Mouse (Mus musculus) left cerebral cortex, postnatal 36 days (tissue): Measurements from ENCODE around the gene Hoxb7. TPM values are rescaled to one million over a fixed set of nuclear protein-coding genes. Genes with fewer than 3 reads are reported as not detected.

Experiments used
- DNase-seq, 2 experiments: peaks; one replicate each; pipeline ENCODE4 v3.0.0; 2021 to 2022; ENCODE audit warnings: low spot score in 2 of 2, mixed read lengths in 1 of 2
- intact Hi-C: fragments of 180-260 bp; cut with DNase I; formaldehyde crosslinking; loops from one replicate; pipeline ENCODE4 v1.15.1; 2025
- total RNA-seq, 2 experiments: library from RNA; stranded (reverse); gene quantifications; 2 replicates each; pipeline ENCODE4 v1.2.3; 2021

The Hoxb7 gene
- total RNA-seq, 2 experiments from 2014 or later: not detected

GRCm38 (mm10) chr11:96297428-96297827 is 11.0 kb downstream of the Hoxb7 start:
- no peak for DNase-seq
- intact Hi-C loops: no loop called here

GRCm38 (mm10) chr11:96297968-96298635 is 11.7 kb downstream of the Hoxb7 start:
- intact Hi-C loops: no loop called here
- DNase-seq: no peak

GRCm38 (mm10) chr11:96298895-96299667 is 12.7 kb downstream of the Hoxb7 start:
- intact Hi-C loops: no loop called here

GRCm38 (mm10) chr11:96299781-96300180 is 13.4 kb downstream of the Hoxb7 start:
- no peak for DNase-seq
- intact Hi-C loops: loop anchor here (10.0 kb wide), 1 partner anchor 245 kb away; no protein-coding TSS in a partner anchor

More at GRCm38 (mm10) chr11:96298895-96299667, 12.7 kb downstream of the Hoxb7 start:
- no peak for DNase-seq

- intact Hi-C loops: loop anchor here (10.0 kb wide), 1 partner anchor 244 kb away; no protein-coding TSS in a partner anchor
- no peak for DNase-seq
Measured at GRCm38 (mm10) chr11:96300354-96301063, 14.1 kb downstream of the Hoxb7 start.

GRCm38 (mm10) chr11:96301064-96301431 is 14.6 kb downstream of the Hoxb7 start:
- intact Hi-C loops: loop anchor here (10.0 kb wide), 1 partner anchor 244 kb away; no protein-coding TSS in a partner anchor

GRCm38 (mm10) chr11:96301837-96302236 is 15.4 kb downstream of the Hoxb7 start:
- intact Hi-C loops: loop anchor here (10.0 kb wide), 1 partner anchor 243 kb away; no protein-coding TSS in a partner anchor
- DNase-seq: no peak

More at GRCm38 (mm10) chr11:96301064-96301431, 14.6 kb downstream of the Hoxb7 start:
- no peak for DNase-seq

- DNase-seq: no peak
- intact Hi-C loops: loop anchor here (10.0 kb wide), 1 partner anchor 242 kb away; no protein-coding TSS in a partner anchor
Measured at GRCm38 (mm10) chr11:96302381-96303150, 16.1 kb downstream of the Hoxb7 start.

- intact Hi-C loops: loop anchor here (10.0 kb wide), 1 partner anchor 241 kb away; no protein-coding TSS in a partner anchor
- no peak for DNase-seq
Measured at GRCm38 (mm10) chr11:96303151-96304099, 17.0 kb downstream of the Hoxb7 start, which contains the start of gene Hoxb5. Gene Hoxb5, plus strand, starts transcription at chr11:96303336.

- intact Hi-C loops: loop anchor here (10.0 kb wide), 1 partner anchor 240 kb away; no protein-coding TSS in a partner anchor
- no peak for DNase-seq
Measured at GRCm38 (mm10) chr11:96304381-96305195, 18.2 kb downstream of the Hoxb7 start.

- DNase-seq: no peak
- intact Hi-C loops: loop anchor here (10.0 kb wide), 1 partner anchor 239 kb away; no protein-coding TSS in a partner anchor
Measured at GRCm38 (mm10) chr11:96305505-96306182, 19.2 kb downstream of the Hoxb7 start.

- no peak for DNase-seq
- intact Hi-C loops: loop anchor here (10.0 kb wide), 1 partner anchor 238 kb away; no protein-coding TSS in a partner anchor
Measured at GRCm38 (mm10) chr11:96306183-96306907, 19.9 kb downstream of the Hoxb7 start.

- intact Hi-C loops: loop anchor here (10.0 kb wide), 1 partner anchor 238 kb away; no protein-coding TSS in a partner anchor
- DNase-seq: no peak
Measured at GRCm38 (mm10) chr11:96306908-96307269, 20.5 kb downstream of the Hoxb7 start.

- intact Hi-C loops: loop anchor here (10.0 kb wide), 1 partner anchor 236 kb away; no protein-coding TSS in a partner anchor
- DNase-seq: no peak
Measured at GRCm38 (mm10) chr11:96308763-96309162, 22.3 kb downstream of the Hoxb7 start.

- DNase-seq: no peak
Measured at GRCm38 (mm10) chr11:96309288-96309687, 22.9 kb downstream of the Hoxb7 start.

More at GRCm38 (mm10) chr11:96309288-96309687, 22.9 kb downstream of the Hoxb7 start:
- intact Hi-C loops: loop anchor here (10.0 kb wide), 1 partner anchor 236 kb away; no protein-coding TSS in a partner anchor
